Mouse (Mus musculus): Measurements from ENCODE around the gene Sorbs2.

The Sorbs2 gene

DNA sequence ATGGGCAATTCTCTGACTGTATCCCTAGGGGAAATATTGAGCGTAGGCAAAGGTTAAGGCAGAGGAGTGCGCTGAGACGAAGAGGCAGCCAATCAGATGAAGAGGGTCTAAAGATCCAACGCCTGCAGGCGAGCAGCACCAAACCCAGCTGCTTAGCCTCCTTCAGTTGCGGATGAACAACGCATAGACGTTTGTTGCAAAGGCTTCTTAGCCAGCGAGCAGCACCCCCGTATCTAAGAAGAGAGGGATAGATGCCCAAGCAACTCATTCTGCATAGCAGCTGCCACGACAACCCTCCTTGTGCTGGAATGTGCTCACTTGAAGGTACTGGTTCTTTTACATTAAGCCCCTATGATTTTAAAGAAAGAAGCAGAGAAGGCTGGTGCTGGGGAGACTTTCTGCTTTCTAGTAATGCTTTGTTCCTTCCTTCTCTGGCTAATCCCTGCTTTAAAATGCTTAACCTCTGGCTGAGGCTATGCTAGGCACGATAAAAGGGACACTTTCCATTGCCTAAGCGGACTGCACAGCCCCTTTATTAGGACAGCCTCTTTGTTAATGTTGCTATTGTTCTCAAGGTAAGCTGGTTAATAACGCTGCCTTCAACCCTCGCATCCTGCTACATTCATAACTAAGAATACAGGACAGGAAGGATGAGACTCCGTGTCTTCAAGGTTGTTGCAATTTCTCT, at the start of gene Sorbs2:
Gene Sorbs2 (plus strand): TSS at position 155 of the 688 bp plus-strand sequence.
- DNase-seq (ENCODE audit: low read depth, low spot score), result no peak

DNA sequence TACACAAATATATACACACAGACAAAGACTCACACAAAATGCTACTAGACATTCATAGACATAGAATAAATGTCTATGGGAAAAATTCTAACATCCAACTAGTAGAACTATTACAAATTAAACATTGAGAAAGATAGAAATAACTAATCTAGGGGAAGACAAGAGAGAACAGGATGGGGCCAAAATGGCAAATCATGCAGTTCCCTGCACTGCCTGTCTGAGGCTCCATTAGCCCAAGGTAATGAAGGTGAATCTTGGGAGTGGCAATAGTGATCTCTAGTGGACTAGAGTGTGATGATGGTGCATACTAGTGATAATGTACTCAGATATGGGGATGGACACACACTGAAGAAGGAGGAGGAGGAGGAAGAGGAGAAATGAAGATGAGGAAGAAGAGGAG, 49.7 kb upstream of the Sorbs2 start:
- no peak for DNase-seq (ENCODE audit: low read depth, low spot score)

GRCm38 (mm10) chr8:45469006-45469405, 38.6 kb upstream of the Sorbs2 start:
- no peak for DNase-seq (ENCODE audit: low read depth, low spot score)

DNA sequence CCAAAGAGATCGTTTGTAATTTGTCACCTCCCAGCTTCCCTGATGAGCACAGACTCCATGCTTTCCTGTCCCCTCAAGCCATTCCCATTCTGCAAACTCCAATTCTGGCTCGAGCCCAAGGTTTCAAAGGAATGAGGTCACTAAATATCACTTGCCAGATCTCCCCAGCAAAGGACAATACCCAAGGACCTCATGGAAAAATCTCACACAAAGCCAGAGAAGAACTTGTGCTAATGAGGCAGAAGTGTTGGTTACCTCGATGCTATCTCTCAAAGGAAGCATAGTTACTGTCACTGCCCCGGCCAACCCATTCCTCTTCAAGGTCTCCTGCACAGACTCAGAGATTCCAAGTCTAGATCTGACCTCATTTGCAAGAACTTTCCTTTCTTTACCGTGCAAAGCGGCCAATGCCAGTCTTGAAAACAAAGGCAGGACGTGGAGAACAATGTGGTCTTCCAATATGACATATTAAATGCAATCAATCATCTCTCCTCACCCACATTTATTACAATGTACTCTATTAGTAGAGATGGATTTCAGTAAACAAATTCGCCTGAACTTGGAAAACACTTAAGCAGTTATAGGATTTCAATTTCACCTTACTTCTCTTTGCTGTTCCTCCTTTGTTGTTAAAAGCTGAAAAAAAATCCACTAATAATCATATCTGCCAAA, 37.9 kb upstream of the Sorbs2 start:
- no peak for DNase-seq (ENCODE audit: low read depth, low spot score)

DNA sequence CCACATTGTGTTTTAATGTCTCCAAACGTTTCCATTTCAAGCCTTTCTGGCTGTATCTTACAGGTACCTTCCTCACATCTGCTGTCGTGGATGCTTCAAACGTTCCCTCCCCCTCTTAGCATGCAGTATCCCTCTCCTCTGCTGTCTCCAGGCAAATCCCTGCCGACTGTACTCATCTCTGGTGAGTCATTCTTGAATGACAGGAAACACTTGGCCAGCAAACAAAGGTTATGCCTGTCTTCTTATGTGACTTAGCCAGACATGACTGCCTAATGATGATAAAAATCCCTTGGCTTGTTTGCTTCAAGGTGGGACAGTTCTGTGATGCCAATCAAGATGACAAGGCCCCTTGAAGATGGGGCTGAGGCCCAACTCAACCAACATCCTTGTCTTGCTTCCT, 26.7 kb upstream of the Sorbs2 start:
- DNase-seq (ENCODE audit: low read depth, low spot score), result no peak

- DNase-seq (ENCODE audit: low read depth, low spot score), result no peak
Observed at GRCm38 (mm10) chr8:45486281-45486680, 21.3 kb upstream of the Sorbs2 start.

DNA sequence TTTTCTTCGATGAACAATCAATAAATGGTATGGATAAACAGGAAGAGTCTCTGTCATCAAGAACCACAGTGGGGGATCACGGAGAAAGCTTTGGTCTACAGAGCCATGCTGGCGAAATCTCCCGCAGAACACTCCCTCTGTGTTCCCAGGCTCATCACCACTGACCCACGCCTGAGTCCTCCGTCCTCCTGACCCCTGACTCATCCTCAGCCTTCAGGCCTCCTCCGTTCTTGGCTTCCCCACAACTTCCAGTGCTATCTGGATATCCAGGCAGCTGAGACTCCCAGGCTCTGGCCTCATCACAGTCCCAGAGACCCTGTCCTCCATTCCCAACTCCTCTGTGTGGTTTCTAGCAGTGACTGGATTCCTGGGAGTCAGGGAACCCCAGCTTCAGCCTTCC, 3.6 kb upstream of the Sorbs2 start:
- no peak for DNase-seq (ENCODE audit: low read depth, low spot score)

DNA sequence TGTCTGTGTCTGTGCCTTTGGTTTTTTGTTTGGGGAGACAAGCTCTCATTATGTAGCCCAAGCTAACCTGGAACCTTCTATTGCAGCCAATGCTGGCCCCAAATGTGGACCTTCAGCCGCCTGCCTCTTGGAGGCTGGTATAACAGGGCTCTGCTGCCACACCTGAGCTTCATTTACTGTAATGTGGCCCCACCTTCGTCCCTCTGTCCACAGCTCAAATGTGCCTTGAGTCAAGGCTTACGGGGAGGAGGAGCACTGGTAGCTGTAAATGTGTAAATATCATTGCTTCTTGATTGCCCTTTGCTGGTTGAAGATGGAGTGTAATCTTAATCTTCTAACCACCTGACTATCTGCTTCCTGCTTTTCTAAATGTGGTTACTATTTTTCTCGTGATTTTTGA, 1.2 kb upstream of the Sorbs2 start:
- no peak for DNase-seq (ENCODE audit: low read depth, low spot score)

- no peak for DNase-seq (ENCODE audit: low read depth, low spot score)
Observed at GRCm38 (mm10) chr8:45507277-45507633, 333 bp upstream of the Sorbs2 start.

DNA sequence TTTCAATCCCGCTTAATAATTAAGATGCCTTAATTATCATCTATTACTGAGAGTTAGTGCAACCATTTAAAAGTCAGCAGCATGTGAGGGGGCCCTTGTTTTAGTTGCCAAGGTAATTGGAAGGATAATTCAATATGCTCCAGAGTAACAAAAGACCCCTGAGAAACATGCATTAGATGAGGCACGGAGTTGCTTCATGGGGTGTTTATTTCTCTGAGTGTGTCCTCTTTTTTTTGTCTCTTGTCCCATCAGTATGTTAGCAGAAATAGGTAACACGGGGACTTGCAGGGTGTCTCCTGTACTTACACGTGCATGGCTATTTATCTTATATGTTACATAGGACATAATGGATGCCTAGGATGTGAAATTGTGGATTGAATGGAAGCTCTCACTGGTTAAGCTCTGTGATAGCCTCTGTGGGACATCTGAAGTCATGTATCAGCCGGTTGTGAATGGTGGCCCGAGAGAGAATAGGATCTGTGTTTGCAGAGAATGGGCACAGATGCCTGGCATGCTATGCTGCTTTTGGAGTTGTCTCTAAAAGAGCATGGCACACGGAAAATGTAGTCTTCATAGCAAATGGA, 1.0 kb downstream of the Sorbs2 start:
- no peak for DNase-seq (ENCODE audit: low read depth, low spot score)

GRCm38 (mm10) chr8:45512369-45512768, 4.8 kb downstream of the Sorbs2 start:
- no peak for DNase-seq (ENCODE audit: low read depth, low spot score)

DNA sequence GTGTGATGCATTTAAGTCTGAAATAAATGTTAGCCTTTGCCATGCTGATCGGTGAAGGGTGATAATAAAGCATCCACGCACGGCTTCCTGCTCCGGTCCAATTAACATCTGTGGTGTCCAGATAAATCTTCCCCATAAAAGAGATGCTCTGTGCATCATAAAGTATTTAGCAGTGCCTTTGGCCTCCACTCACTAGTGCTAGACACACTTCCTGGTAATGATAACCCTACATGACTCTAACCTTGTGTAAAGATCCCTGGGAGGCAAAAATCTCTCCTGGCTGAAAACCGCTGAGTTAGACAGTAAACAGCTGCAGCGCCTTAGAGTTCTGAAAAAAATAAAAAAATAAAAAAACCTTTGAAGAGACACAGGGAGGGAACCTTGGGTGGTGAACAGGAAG, 14.0 kb downstream of the Sorbs2 start:
- DNase-seq (ENCODE audit: low read depth, low spot score), result no peak

GRCm38 (mm10) chr8:45527708-45528107, 20.1 kb downstream of the Sorbs2 start:
- DNase-seq (ENCODE audit: low read depth, low spot score), result no peak

GRCm38 (mm10) chr8:45528890-45529289, 21.3 kb downstream of the Sorbs2 start:
- DNase-seq (ENCODE audit: low read depth, low spot score), result no peak

GRCm38 (mm10) chr8:45536578-45536977, 29.0 kb downstream of the Sorbs2 start:
- no peak for DNase-seq (ENCODE audit: low read depth, low spot score)

DNA sequence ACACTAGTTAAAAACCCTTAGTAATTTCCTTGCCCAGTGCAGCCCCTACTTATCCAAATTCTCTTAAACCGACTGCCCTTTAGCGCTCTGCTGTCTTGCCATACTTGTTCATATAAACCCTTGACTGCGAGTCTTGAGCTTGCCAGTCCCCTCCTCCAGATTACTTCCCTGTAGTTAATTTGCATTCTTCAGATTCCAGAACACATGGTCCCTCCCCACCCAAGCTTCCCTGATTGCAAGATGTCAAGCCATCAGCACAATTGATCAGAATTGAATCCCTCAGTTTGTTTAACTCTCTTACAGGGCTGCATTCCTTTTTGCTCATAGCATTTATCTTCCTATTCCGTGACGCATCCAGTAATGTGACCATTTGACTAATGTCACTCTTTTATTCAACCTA, 32.9 kb downstream of the Sorbs2 start:
- DNase-seq (ENCODE audit: low read depth, low spot score), result no peak

GRCm38 (mm10) chr8:45552175-45552574, 44.6 kb downstream of the Sorbs2 start:
- no peak for DNase-seq (ENCODE audit: low read depth, low spot score)

DNA sequence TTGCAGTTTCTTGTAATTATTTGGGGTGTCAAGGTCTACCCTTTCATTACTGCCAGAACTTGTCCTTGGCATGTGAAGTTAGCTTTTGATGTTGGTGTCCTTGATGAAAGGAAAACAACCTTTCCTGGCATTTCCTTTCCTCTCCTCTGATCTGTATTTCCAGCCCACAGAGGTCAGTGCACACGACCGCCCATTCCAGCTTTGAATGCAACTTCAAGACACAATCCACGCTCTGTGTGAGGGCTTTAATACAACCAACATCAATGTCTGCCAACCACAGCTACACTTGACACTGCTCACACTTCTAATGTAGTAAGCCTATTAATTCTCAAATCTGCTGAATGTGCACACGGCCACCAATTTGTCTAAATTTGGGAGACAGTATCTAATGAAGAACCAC, 47.0 kb downstream of the Sorbs2 start:
- DNase-seq (ENCODE audit: low read depth, low spot score), result no peak

GRCm38 (mm10) chr8:45557936-45558335, 50.3 kb downstream of the Sorbs2 start:
- DNase-seq (ENCODE audit: low read depth, low spot score), result no peak

DNA sequence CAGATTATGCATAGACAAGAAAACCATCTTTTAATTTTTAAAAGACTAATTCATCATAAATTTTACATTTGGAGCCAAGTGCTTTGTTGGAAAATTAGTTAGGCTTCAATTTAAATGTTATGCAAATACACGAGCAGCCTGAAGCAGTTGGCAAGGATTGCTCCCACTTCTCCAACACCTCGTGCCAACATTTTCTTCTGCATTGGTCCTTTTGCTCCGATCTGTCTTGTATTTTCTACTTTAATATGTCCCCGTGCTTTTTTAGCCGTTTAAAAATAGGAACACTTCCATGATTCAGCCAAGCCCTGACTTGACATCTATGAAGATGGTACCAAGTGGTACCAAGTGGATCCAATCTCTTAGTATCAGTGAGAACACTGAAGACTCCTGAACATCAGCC, 50.8 kb downstream of the Sorbs2 start:
- no peak for DNase-seq (ENCODE audit: low read depth, low spot score)

DNA sequence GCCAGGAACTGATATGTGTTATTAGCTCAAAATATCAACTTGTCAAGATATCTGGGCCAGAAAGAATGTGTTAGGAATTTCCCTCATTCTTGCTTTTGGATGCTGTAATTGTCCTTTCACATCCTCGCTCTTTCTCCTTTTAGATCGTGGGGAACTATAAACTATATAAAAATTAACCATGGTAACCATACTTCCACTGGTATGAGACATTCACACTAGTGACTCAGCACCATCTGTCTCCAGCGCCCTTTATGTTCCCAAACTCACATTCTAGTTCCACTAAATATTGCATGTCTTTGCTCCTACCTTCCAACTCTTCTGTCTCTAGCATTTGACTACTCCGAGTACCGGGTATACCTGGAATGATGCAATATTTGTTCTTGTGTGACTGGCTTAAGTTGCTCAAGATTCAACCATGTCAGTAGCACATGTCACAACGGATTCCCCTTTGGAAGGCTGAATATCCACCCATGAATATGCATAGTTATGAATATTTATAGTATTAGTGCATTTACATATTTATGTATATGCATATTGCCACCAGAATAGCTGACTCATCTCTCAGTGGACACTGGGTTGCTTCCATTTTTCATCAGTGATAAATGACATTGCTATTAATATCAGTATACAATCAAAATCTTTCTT, 51.7 kb downstream of the Sorbs2 start:
- DNase-seq (ENCODE audit: low read depth, low spot score), result no peak

- DNase-seq (ENCODE audit: low read depth, low spot score), result no peak
Observed at GRCm38 (mm10) chr8:45565189-45565588, 57.6 kb downstream of the Sorbs2 start.

- no peak for DNase-seq (ENCODE audit: low read depth, low spot score)
Observed at GRCm38 (mm10) chr8:45570117-45570516, 62.5 kb downstream of the Sorbs2 start.

Data from skeletal muscle tissue, adult 2 months (tissue).